Mouse (Mus musculus): Measurements from ENCODE around the gene Mroh2b. TPM values are rescaled to one million over a fixed set of nuclear protein-coding genes. Genes with fewer than 3 reads are reported as not detected.

The Mroh2b gene
- not detected in 2 replicates for polyA plus RNA-seq (2016; fragmentation: Nextera tagmentation; extraction: Ambion mirVana)

GRCm38 (mm10) chr15:4898437-4898836 lies at the start of gene Mroh2b:
Gene Mroh2b (plus strand): TSS chr15:4898737.
- Histone ChIP-seq H3K27me3 (no peaks in the 10 kb centered on the region), H3K4me3 (no peak within 1 kb of the TSS), H3K9me3 (no peaks in the 10 kb centered on the region), H3K36me3 (no peaks in the 10 kb centered on the region), H3K9ac (no peak within 1 kb of the TSS), H3K27ac (no peak within 1 kb of the TSS), H3K4me1 (no peaks in the 10 kb centered on the region), H3K4me2 (replicated peaks) (no peak within 1 kb of the TSS)
- WGBS, result 91% methylated on average over 1 of the region's 1 CpGs
- ATAC-seq (ENCODE audit: insufficient number of reproducible peaks, insufficient read depth, low FRiP score, low TSS enrichment), result no peak

- 65% methylated on average over 1 of the region's 1 CpGs for WGBS
- Histone ChIP-seq H3K9me3 (no peaks in the 10 kb centered on the region), H3K4me1 (no peaks in the 10 kb centered on the region), H3K36me3 (no peaks in the 10 kb centered on the region), H3K27me3 (no peaks in the 10 kb centered on the region), H3K9ac (no peak overlapping the region), H3K4me3 (no peak overlapping the region), H3K27ac (no peak overlapping the region), H3K4me2 (replicated peaks) (no peak overlapping the region)
- no peak for ATAC-seq (ENCODE audit: insufficient number of reproducible peaks, insufficient read depth, low FRiP score, low TSS enrichment)
These were observed 48.5 kb upstream of the Mroh2b start for GRCm38 (mm10) chr15:4850015-4850414.

- no peak overlapping the region for H3K9ac ChIP-seq
- 59% methylated on average over 3 of the region's 3 CpGs for whole genome bisulfite sequencing
- H3K27me3 ChIP-seq, result no peaks in the 10 kb centered on the region
- H3K27ac ChIP-seq, result no peak overlapping the region
- H3K4me3 ChIP-seq, result no peak overlapping the region
- H3K36me3 ChIP-seq, result no peaks in the 10 kb centered on the region
- no peaks in the 10 kb centered on the region for H3K9me3 ChIP-seq
- ATAC-seq (ENCODE audit: insufficient number of reproducible peaks, insufficient read depth, low FRiP score, low TSS enrichment), result no peak
- H3K4me1 ChIP-seq, result no peaks in the 10 kb centered on the region
- H3K4me2 ChIP-seq (replicated peaks), result no peak overlapping the region
These were observed 3.6 kb upstream of the Mroh2b start for GRCm38 (mm10) chr15:4894962-4895361.

GRCm38 (mm10) chr15:4934731-4935130 lies 36.2 kb downstream of the Mroh2b start:
- Histone ChIP-seq H3K9me3 (no peaks in the 10 kb centered on the region), H3K27me3 (no peaks in the 10 kb centered on the region), H3K27ac (no peak overlapping the region), H3K9ac (no peak overlapping the region), H3K36me3 (no peaks in the 10 kb centered on the region), H3K4me2 (replicated peaks) (no peak overlapping the region), H3K4me1 (no peaks in the 10 kb centered on the region), H3K4me3 (no peak overlapping the region)
- 80% methylated on average over 8 of the region's 8 CpGs for WGBS
- ATAC-seq (ENCODE audit: insufficient number of reproducible peaks, insufficient read depth, low FRiP score, low TSS enrichment), result no peak

GRCm38 (mm10) chr15:4973355-4973754 lies 74.8 kb downstream of the Mroh2b start:
- Histone ChIP-seq H3K36me3 (no peaks in the 10 kb centered on the region), H3K4me3 (no peak overlapping the region), H3K9me3 (no peaks in the 10 kb centered on the region), H3K4me1 (no peaks in the 10 kb centered on the region), H3K9ac (no peak overlapping the region), H3K27ac (no peak overlapping the region), H3K4me2 (replicated peaks) (no peak overlapping the region), H3K27me3 (no peaks in the 10 kb centered on the region)
- no peak for ATAC-seq (ENCODE audit: insufficient number of reproducible peaks, insufficient read depth, low FRiP score, low TSS enrichment)
- 91% methylated on average over 1 of the region's 1 CpGs for WGBS

GRCm38 (mm10) chr15:5002903-5003302 lies 104.4 kb downstream of the Mroh2b start:
- WGBS, result 52% methylated on average over 2 of the region's 2 CpGs
- Histone ChIP-seq H3K4me2 (replicated peaks) (no peak overlapping the region), H3K27me3 (no peaks in the 10 kb centered on the region), H3K9ac (no peak overlapping the region), H3K27ac (no peak overlapping the region), H3K4me3 (no peak overlapping the region), H3K4me1 (no peaks in the 10 kb centered on the region), H3K36me3 (no peaks in the 10 kb centered on the region), H3K9me3 (no peaks in the 10 kb centered on the region)
- ATAC-seq (ENCODE audit: insufficient number of reproducible peaks, insufficient read depth, low FRiP score, low TSS enrichment), result no peak

GRCm38 (mm10) chr15:5003503-5004196 lies 105.1 kb downstream of the Mroh2b start:
- H3K27me3 ChIP-seq, result no peaks in the 10 kb centered on the region
- no peaks in the 10 kb centered on the region for H3K36me3 ChIP-seq
- ATAC-seq (ENCODE audit: insufficient number of reproducible peaks, insufficient read depth, low FRiP score, low TSS enrichment), result no peak
- H3K4me3 ChIP-seq, result no peak overlapping the region
- no peak overlapping the region for H3K27ac ChIP-seq
- no peaks in the 10 kb centered on the region for H3K4me1 ChIP-seq
- no peak overlapping the region for H3K4me2 ChIP-seq (replicated peaks)
- WGBS, result 82% methylated on average over 6 of the region's 6 CpGs
- no peaks in the 10 kb centered on the region for H3K9me3 ChIP-seq
- H3K9ac ChIP-seq, result no peak overlapping the region

GRCm38 (mm10) chr15:5009644-5010107 lies 111.1 kb downstream of the Mroh2b start:
- H3K9me3 ChIP-seq, result no peaks in the 10 kb centered on the region
- H3K9ac ChIP-seq, result no peak overlapping the region
- no peak overlapping the region for H3K4me2 ChIP-seq (replicated peaks)
- H3K4me1 ChIP-seq, result no peaks in the 10 kb centered on the region
- H3K27ac ChIP-seq, result no peak overlapping the region
- WGBS, result 65% methylated on average over 11 of the region's 11 CpGs
- H3K27me3 ChIP-seq, result no peaks in the 10 kb centered on the region
- ATAC-seq (ENCODE audit: insufficient number of reproducible peaks, insufficient read depth, low FRiP score, low TSS enrichment), result no peak
- H3K36me3 ChIP-seq, result no peaks in the 10 kb centered on the region
- no peak overlapping the region for H3K4me3 ChIP-seq

Other genes with a start within 250 kb of the Mroh2b start
- not detected in 2 replicates for gene C6, start 171.6 kb upstream of the Mroh2b start, polyA plus RNA-seq (2016; fragmentation: Nextera tagmentation; extraction: Ambion mirVana)
- 0.19 TPM in 1 of 2 replicates, not detected in the other for gene C7, start 165.0 kb downstream of the Mroh2b start, polyA plus RNA-seq (2016; fragmentation: Nextera tagmentation; extraction: Ambion mirVana)
- 0.94 and 1.0 TPM in 2 replicates for gene Card6, start 209.8 kb downstream of the Mroh2b start, polyA plus RNA-seq (2016; fragmentation: Nextera tagmentation; extraction: Ambion mirVana)
- gene Rpl37, start 217.9 kb downstream of the Mroh2b start, polyA plus RNA-seq (2016; fragmentation: Nextera tagmentation; extraction: Ambion mirVana), result 537 and 548 TPM in 2 replicates
- gene Prkaa1, start 245.1 kb downstream of the Mroh2b start, polyA plus RNA-seq (2016; fragmentation: Nextera tagmentation; extraction: Ambion mirVana), result 17.2 and 17.8 TPM in 2 replicates

Measured in embryonic facial prominence, embryonic 12.5 days (tissue).